Mouse (Mus musculus) frontal cortex, postnatal 10 days (tissue): ENCODE measurements around the gene Vgll4.
"Not testable (repeated sequence)": the region's sequence is repeated elsewhere in the genome, so short reads cannot be mapped to it uniquely, and the experiment has no call there.

Experiments
- DNase-seq, 2 experiments: peaks; one replicate each; pipeline ENCODE4 v3.0.0; 2022; ENCODE audit warnings: low spot score in 2 of 2, mixed read lengths in 1 of 2

The Vgll4 gene

GRCm38 (mm10) chr6:114894548-114895106 lies 75.2 kb downstream of the Vgll4 start:
- DNase-seq: no peak

GRCm38 (mm10) chr6:114893427-114894209 lies 76.2 kb downstream of the Vgll4 start:
- peak; percentile 59 to 69 for DNase-seq

GRCm38 (mm10) chr6:114892363-114892762 lies 77.4 kb downstream of the Vgll4 start:
- peak; percentile 77 to 84 for DNase-seq

DNA sequence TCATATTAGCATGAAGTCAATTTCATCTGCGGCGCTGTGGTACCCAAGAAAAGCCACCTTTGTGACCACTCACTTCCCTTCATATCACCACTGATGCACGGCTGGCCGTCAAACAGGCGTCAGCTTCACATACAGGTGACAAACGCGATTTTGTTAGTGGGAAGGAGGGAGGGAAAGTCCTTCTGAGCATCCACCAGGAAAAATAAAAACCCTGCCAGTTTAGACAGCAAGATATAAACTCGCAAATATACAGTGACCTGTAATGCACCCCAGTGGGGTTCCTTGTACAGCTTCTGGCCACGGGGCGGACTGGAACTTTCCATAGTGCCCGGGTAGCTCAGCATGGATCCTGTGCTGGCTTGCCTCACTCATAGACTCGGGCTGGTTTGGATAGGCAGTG lies 78.0 kb downstream of the Vgll4 start:
- DNase-seq: no peak

DNA sequence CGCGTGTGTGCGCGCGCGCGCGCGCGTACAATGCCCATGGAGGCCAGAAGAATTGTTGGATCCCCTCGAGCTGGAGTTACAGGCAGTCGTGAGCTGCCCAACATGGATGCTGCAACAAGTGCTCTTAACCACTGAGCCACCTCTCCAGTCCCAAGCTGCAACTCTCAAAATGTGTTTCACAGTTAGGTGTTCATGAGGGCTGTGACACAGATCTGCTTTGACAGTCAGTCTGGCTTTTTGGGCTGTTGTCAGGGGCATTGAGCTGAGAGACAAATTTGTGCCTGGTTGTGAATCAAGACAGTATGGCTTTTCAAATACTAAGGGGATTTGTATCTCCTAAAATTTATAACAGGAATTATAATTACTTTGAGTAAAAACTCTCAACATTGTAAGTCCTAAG lies 78.5 kb downstream of the Vgll4 start:
- no peak for DNase-seq

DNA sequence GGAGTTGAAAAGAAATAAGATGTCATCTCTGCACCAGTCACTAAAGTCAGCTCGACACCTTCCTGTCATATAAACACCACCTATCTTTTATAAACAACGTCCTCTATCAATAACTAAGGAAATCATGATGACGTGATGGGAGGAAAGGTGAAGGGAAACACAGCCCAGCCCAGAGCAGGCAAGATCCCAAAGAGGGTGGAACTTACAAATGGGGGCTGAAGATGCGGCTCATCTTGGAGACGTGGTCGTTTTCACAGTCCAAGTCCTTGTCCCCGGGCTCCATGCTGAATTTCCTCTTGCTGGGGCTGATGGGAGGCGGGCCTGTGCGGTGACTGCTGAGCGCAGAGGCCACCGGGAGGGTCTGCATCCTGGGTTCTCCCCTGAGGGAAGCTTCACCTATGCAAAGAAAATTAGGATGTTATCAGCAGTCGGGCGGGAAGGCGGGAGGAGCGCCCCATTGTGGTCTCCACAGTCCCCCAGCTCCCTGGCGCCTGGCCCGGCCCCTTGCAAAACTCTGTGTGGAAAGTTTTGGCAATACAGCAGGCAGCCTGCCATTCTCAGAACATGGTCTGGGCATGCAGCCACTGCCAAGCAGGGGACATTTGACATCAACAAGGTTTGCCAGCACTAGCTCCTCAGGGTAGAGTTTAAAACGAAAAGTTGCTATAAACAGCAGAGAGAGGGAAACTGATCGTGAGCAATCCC lies 79.2 kb downstream of the Vgll4 start:
- DNase-seq: peak; percentile 80

- not testable (repeated sequence) for DNase-seq
Observed at GRCm38 (mm10) chr6:114889971-114890370, 79.8 kb downstream of the Vgll4 start.

DNA sequence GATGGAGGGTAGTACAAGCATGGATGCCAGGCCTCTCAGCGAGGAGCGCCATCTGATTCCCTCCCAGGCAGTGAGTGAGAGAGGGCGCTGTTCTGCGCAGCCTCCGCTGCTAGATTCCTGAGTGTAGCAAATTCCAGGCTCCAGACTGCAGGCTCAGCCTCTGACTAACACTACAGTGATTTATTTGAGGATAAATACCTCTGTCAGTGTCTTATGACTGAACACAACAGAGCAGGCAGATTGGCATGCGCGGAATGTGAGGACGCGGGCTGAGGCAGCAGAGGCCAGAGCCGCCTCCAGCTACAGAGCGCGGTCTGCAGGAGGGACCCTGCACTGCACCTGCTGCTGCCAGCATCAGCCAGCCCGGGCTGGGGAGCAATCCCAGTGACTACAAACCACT lies 80.9 kb downstream of the Vgll4 start:
- peak; percentile 54 to 63 for DNase-seq

GRCm38 (mm10) chr6:114886504-114887361 lies 83.1 kb downstream of the Vgll4 start:
- DNase-seq: no peak

DNA sequence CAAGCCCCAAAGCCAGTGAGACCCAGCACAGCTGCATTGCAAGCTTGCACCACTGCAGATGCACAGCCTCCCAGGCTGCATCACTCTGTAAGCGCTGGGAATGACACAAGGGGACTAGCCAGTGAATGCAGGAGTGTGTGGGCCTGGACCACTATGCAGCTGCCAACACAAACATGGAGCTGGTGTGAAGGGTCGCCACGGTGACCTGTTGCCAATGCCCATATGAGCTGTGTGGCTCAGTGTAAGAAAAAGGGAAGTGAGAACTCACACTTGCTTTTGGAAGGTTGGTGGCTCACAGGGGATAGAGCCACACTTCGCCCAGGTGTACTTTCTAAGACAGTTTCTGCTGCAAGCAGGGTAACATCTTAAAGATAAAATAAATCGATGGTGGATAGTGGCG lies 83.8 kb downstream of the Vgll4 start:
- no peak for DNase-seq

DNA sequence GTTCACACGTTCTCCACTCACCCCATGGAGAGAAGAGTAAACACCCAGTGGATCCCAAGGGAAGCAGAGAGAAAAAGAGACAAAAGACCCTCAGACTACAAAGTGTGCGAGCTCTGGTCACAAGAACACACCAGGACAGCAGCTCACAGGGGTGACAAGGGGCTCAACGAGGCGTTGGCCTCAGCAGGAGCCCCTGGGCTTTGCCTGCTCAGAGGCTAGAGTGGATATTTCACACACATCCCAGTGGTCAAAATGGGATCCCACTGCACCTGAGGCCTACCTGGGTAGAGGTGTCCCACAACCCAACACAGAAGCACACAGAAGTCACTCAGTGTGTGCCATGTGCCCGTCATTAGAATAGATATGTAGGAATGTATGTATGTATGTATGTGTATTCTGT lies 84.7 kb downstream of the Vgll4 start:
- DNase-seq: no peak

GRCm38 (mm10) chr6:114883261-114883740 lies 86.5 kb downstream of the Vgll4 start:
- DNase-seq: peak; percentile 74 to 76

GRCm38 (mm10) chr6:114882675-114883074 lies 87.1 kb downstream of the Vgll4 start:
- DNase-seq: no peak

DNA sequence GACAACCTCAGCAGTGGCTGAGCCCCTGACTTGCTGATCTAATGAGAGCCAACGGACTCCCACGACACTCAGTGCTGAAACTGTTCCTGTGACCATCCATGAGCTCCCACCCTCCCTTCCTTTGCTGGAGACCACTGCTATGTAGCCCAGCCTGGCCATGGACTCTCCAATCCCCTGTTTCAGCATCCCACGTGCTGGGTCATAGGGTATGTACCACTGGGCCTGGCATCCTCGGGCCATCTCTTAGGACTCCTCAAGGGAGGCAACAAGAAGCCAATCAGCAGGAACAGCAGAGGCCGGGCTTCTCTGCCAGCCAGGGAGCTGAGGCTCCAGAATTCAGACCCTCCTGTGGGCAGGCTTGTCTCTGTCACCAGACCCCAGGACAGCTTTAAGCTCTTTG lies 87.6 kb downstream of the Vgll4 start:
- no peak for DNase-seq

DNA sequence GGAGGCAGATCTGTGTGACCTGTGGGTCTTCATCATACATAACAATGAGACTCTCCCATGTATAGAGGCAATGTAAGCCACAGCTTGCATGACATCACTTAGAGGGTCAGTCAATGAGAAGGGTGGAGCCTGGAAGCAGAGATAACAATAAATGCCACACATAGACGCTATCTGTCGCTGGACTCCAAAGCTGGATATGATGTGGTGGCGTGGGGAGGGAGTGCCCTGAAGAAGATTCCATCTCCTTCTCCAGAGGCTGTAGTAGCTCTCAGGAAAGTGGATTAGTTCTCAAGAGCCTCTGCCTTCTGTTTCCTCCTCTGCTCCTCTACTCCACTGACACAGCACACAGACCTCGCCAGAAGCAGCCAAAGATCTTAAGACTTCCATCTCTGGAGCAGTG lies 89.0 kb downstream of the Vgll4 start:
- no peak for DNase-seq

DNA sequence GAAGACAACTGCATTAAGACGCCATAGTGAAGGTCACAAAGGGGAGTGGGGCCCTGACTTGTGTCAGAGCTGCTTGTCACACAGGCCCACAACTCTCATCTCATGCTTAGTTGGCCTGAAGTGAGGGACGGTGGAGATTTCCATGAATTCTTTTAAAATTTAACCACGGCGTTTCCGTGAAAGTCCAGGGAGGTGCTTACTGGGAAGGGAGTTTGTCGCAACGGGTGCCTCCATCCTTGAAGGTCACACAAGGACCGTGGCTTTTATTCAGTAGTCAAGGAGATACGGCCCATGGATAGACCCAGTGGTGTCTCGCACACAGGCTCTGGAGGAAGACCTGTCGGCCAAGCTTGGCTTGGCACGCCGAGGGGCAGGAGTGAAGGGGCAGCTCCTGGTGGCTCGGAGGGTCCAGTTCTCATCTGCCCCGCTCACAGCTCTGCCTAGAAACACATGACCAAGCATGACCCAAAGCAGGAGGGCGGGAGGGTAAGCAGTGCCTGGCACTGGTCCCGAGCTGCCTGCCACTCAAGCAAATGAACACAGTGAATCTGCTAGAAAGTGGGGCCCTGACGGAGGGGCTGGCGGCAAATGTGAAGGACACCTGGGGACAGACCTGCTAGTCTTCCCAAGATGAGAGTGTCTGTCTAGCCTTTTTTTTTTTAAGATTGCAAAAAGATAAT lies 90.8 kb downstream of the Vgll4 start:
- DNase-seq: no peak

DNA sequence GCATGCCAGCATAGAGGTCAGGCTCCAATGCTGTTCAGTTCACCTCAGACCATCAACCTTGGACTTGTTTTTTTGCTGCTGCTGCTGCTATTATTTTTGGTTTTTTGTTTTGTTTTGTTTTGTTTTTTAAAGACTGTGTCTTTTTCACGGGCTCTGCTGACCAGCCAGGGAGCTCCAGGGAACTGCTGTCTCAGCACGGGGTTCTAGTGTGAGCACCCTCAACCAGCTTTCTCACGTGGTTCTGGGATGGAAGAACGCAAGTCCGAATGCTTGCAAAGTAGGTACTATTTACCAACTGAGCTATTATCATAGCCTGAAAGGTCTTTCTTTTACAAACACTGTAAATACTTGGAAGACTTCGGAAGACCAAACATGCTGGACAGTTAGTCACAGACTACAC lies 93.2 kb downstream of the Vgll4 start:
- no peak for DNase-seq

DNA sequence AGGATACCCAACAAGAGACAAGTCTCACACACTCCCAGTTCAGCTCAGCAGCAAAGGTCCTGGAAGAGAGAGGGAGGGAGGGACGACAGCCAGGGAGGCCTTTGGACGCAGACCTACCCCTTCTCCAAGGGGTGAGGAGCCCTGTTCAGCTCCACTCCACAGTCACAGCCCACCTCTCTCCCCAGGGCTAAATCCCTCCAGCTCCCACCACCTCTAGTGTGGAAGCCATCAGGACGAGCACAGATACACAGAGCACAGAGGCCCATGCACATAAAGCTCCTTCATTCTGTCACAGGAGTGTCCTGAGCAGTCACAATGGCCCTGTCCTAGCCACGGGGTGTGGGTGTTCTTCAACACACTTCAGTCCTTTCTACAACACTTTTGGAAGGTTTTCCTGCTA lies 93.8 kb downstream of the Vgll4 start:
- no peak for DNase-seq

GRCm38 (mm10) chr6:114875018-114875558 lies 94.7 kb downstream of the Vgll4 start:
- DNase-seq: peak; percentile 86 to 90

DNA sequence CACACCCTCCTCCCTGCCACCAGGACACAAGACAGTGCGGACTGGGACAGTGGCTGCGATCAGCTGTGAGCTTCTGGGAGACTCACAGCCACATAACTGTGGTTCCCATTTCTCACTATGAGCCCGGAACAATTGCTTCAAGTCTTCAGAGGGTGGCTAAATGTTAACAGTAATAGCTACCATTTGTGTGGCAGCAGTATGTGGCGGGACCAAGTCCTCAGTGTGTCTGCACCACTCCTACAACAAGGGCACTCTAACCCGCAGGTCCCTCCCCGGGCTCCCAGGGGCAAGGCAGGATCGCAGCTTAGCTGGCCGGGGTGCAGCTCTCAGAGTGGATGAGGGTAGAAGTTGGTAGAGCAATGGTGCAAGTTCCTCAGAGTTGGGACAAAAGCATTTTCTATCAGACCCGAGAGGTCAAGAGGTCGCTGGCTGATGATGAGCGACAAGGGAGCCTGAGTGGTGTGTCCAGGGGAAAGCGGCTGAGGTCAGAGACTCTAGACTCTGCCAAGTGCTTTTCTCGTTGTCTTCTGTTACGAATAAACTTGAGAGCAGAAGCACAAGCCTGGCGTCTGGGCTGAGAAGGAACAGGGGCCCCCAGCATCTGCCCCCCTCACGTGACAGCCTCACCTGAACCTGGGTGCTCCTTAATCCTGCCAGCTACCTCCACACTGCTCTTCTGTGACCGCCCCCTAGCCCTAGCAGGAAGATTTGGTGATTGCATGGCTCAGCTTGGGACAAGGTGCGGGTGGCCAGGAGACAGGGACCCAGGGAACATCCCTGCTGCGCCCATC lies 95.5 kb downstream of the Vgll4 start:
- DNase-seq: no peak
